Mouse (Mus musculus): ENCODE data around the gene Tprn. TPM values are rescaled to one million over a fixed set of nuclear protein-coding genes. Genes with fewer than 3 reads are reported as not detected.

Tprn gene
- total and polyA plus RNA-seq, 3 experiments, result 7.0 to 19.3 (median 13.1) TPM

GRCm38 (mm10) chr2:25287927-25288649, 25.7 kb downstream of the Tprn start, which contains the start of gene Tmem210:
TSS of gene Tmem210 (plus strand) at chr2:25288145.
- H3K9ac ChIP-seq (ENCODE audit: insufficient read depth, low read depth), result no peak within 1 kb of the TSS
- H3K27ac ChIP-seq (ENCODE audit: insufficient read depth, low read depth), result no peak within 1 kb of the TSS
- H3K4me2 ChIP-seq (ENCODE audit: insufficient read depth, low read depth, poor library complexity, severe bottlenecking), result no peak within 1 kb of the TSS
- no peaks in the 10 kb centered on the region for H3K9me3 ChIP-seq (replicated peaks; ENCODE audit: low read length)
- no peak within 1 kb of the TSS for H3K4me3 ChIP-seq (replicated peaks in 1 of 3; ENCODE audit: low read depth in 2 of 3, low read length in 2 of 3, poor library complexity in 1 of 3)
- peaks cover 2 to 4% of the 10 kb centered on the region in 2 experiments; a peak in 3 of 4 replicates for H3K4me1 ChIP-seq (ENCODE audit: control insufficient read depth in 1 of 2, insufficient read depth in 2 of 2)
- no peaks in the 10 kb centered on the region for H3K79me2 ChIP-seq (replicated peaks; ENCODE audit: control insufficient read depth, extremely low read depth, insufficient read depth, poor library complexity, severe bottlenecking)
- peaks cover 27 to 40% of the 10 kb centered on the region in 2 experiments for H3K36me3 ChIP-seq (replicated peaks in 1 of 2; ENCODE audit: control insufficient read depth in 1 of 2, insufficient read depth in 1 of 2, low read length in 1 of 2)
- in situ Hi-C loops (cut with MboI; ENCODE audit: low pct_ligation_motif_present, low pct_unique_long_range_greater_than_20kb, low sequenced_read_pairs), result no loop called here
- TF ChIP-seq MXI1 (IDR thresholded peaks at IDR 0.05; ENCODE audit: low read depth, low read length) (no peak), ELF1 (IDR thresholded peaks at IDR 0.05; ENCODE audit: low read depth, low read length) (no peak), SMC3 (IDR thresholded peaks at IDR 0.05; ENCODE audit: low read depth, low read length) (no peak), MYC (IDR thresholded peaks at IDR 0.05; ENCODE audit: low read depth, low read length) (no peak), MAX (IDR thresholded peaks at IDR 0.05; ENCODE audit: low read length) (no peak), SIN3A (IDR thresholded peaks at IDR 0.05; ENCODE audit: low read length) (no peak), UBTF (IDR thresholded peaks at IDR 0.05; ENCODE audit: low read depth, low read length) (no peak), ZKSCAN1 (IDR thresholded peaks at IDR 0.05; ENCODE audit: borderline replicate concordance, low read depth, low read length) (no peak), RCOR1 (conservative IDR thresholded peaks at IDR 0.05; ENCODE audit: low read depth, low read length) (no peak), JUN (IDR thresholded peaks at IDR 0.05; ENCODE audit: insufficient read depth, low read depth, low read length) (no peak), MEF2A (IDR thresholded peaks at IDR 0.05; ENCODE audit: borderline replicate concordance, low read depth, low read length) (no peak), EP300 (IDR thresholded peaks at IDR 0.05; ENCODE audit: low read length) (no peak), USF2 (conservative IDR thresholded peaks at IDR 0.05; ENCODE audit: low read depth, low read length) (no peak), HCFC1 (IDR thresholded peaks at IDR 0.05; ENCODE audit: low read depth, low read length) (no peak), MAFK (IDR thresholded peaks at IDR 0.05; ENCODE audit: insufficient replicate concordance, low read length) (no peak), ZMIZ1 (IDR thresholded peaks at IDR 0.05; ENCODE audit: low read depth, low read length) (no peak), JUND (conservative IDR thresholded peaks at IDR 0.05; ENCODE audit: low read depth, low read length) (no peak), TBP (conservative IDR thresholded peaks at IDR 0.05; ENCODE audit: low read depth, low read length) (no peak), GABPA (IDR thresholded peaks at IDR 0.05; ENCODE audit: insufficient replicate concordance, low read depth, low read length) (no peak), TCF12 (IDR thresholded peaks at IDR 0.05; ENCODE audit: low read depth, low read length) (no peak)
- peaks cover 24% of the 10 kb centered on the region for H3K27me3 ChIP-seq (replicated peaks)
- dilution Hi-C loops (cut with MboI; ENCODE audit: extremely low pct_ligation_motif_present, extremely low pct_unique_long_range_greater_than_20kb, low sequenced_read_pairs), result no loop called here
- DNase-seq (ENCODE audit: extremely low read depth), result no peak
